ENCODE assay signal across 13 mouse cellular contexts in genomic region chrX:105124903-105125302, GRCm38 (mm10). TPM values are rescaled to one million over a fixed set of nuclear protein-coding genes. Genes with fewer than 3 reads are reported as not detected.
DNase-seq lines count a peak whose midpoint lies in the region; ATAC-seq and TF ChIP-seq lines count a peak whose summit lies in the region.
"Had no signal": no experiment of that assay in that cellular context is flagged by ENCODE, and none has a peak within 500 bp of the region (broad histone marks: within the 10 kb centered on the region; RNA-seq: fewer than 3 reads in every experiment).

No protein-coding gene starts in this region.

- peak; percentile 41 for TF ChIP-seq CTCF in lung, postnatal 0 days (IDR thresholded peaks at IDR 0.05)

- intact Hi-C loops in gastrocnemius, postnatal 36 days (cut with DNase I) = no loop called here

- no peak overlapping the region for H3K9ac ChIP-seq in lung, postnatal 0 days (replicated peaks; ENCODE audit: low read depth)
- H3K9ac ChIP-seq: liver, embryonic 15.5 days; stomach, embryonic 15.5 days had no signal

- no peak for ATAC-seq in lung, postnatal 0 days
- ATAC-seq: Patski had no signal

- no peaks in the 10 kb centered on the region for H3K36me3 ChIP-seq in lung, postnatal 0 days (ENCODE audit: insufficient read depth, low read length)
- H3K36me3 ChIP-seq: liver, embryonic 15.5 days; stomach, embryonic 15.5 days had no signal

- H3K27me3 ChIP-seq in lung, postnatal 0 days (replicated peaks; ENCODE audit: insufficient read depth, low read length) = 0 out of 2 replicates have a peak, but pooled peaks cover 9% of the 10 kb centered on the region

- no peaks in the 10 kb centered on the region for H3K4me1 ChIP-seq in lung, postnatal 0 days (ENCODE audit: insufficient read depth, low read depth, low read length)
- H3K4me1 ChIP-seq: stomach, embryonic 15.5 days had no signal

- WGBS in lung, postnatal 0 days = 0% methylated on average over 1 of the region's 3 CpGs

- DNase-seq in heart, postnatal 4 days = peak; percentile 24
- DNase-seq in heart, adult 11 months = no peak
- peak; percentile 18 for DNase-seq in lung, postnatal 0 days (ENCODE audit: low spot score)
- DNase-seq in lung, postnatal 14 days = no peak
- peak; percentile 43 for DNase-seq in brain, adult 2 months (ENCODE audit: low read depth, low spot score)
- peak; percentile 4 for DNase-seq in naive thymus-derived CD4-positive, alpha-beta T cell, adult 2 months (ENCODE audit: low read depth)
- no peak for DNase-seq in ovary, postnatal 10 days (ENCODE audit: low spot score)
- DNase-seq in gastrocnemius, postnatal 36 days = no peak
- DNase-seq: heart, adult 18-20 months had no signal

- no peak overlapping the region for H3K4me2 ChIP-seq in lung, postnatal 0 days (replicated peaks; ENCODE audit: low read depth, low read length)
- H3K4me2 ChIP-seq: liver, embryonic 15.5 days; stomach, embryonic 15.5 days had no signal

- TF ChIP-seq EP300 in lung, postnatal 0 days (IDR thresholded peaks at IDR 0.05) = no peak

- no peak overlapping the region for H3K27ac ChIP-seq in lung, postnatal 0 days (ENCODE audit: low read length)
- H3K27ac ChIP-seq: liver, embryonic 15.5 days; stomach, embryonic 15.5 days had no signal

- H3K4me3 ChIP-seq in lung, postnatal 0 days (ENCODE audit: low read depth, low read length) = no peak overlapping the region
- H3K4me3 ChIP-seq: erythroblast, embryonic 14.5 days; liver, embryonic 15.5 days; stomach, embryonic 15.5 days had no signal

- no peaks in the 10 kb centered on the region for H3K9me3 ChIP-seq in lung, postnatal 0 days (ENCODE audit: low read length)
- H3K9me3 ChIP-seq: liver, embryonic 15.5 days; stomach, embryonic 15.5 days had no signal

RNA-seq across cellular contexts. Expression of gene Magee1, which starts 4.7 kb away (rescaled TPM):
- 1 to 10 TPM; 8.7 to 9.8 TPM for total RNA-seq in heart, postnatal 4 days (2021)
- polyA plus RNA-seq in lung, postnatal 0 days (2015; fragmentation: Nextera tagmentation; extraction: Ambion mirVana) = 5.8 and 7.1 TPM in 2 replicates
- 1 to 10 TPM; 1.1 to 1.2 TPM for total RNA-seq in gastrocnemius, postnatal 36 days (2021)

RNA-seq across cellular contexts. Expression of gene Pbdc1, which starts 45.3 kb away (rescaled TPM):
- total RNA-seq in heart, postnatal 4 days (2021) = 10 to 100 TPM; 14.4 to 19.3 TPM
- polyA plus RNA-seq in lung, postnatal 0 days (2015; fragmentation: Nextera tagmentation; extraction: Ambion mirVana) = 27.5 and 32.1 TPM in 2 replicates
- total RNA-seq in gastrocnemius, postnatal 36 days (2021) = 1 to 10 TPM; 5.4 to 7.6 TPM

Comparison
In these comparisons a context has a peak if more than half of its experiments do, and no peak if none do; other contexts are left out.
1. DNase-seq: peak in heart, postnatal 4 days (single experiment), lung, postnatal 0 days (single experiment), brain, adult 2 months (single experiment) and naive thymus-derived CD4-positive, alpha-beta T cell, adult 2 months (single experiment); none in heart, adult 11 months (single experiment), lung, postnatal 14 days (single experiment), ovary, postnatal 10 days (single experiment) and gastrocnemius, postnatal 36 days (0 of 2).
2. RNA of gene Magee1, which starts 4.7 kb away (total RNA-seq): 8.7 to 9.8 TPM in heart, postnatal 4 days; 1.1 to 1.2 TPM in gastrocnemius, postnatal 36 days; every median in the first group is over 4 times any median in the second.